Mouse (Mus musculus) neural tube, embryonic 14.5 days (tissue): ENCODE data around the gene Pin4. TPM values are rescaled to one million over a fixed set of nuclear protein-coding genes. Genes with fewer than 3 reads are reported as not detected.

ENCODE experiments used
- ATAC-seq: fragments of 200-750 bp; cut with Nextera tagmentation; 2 replicates; pipeline ENCODE4 v1.8.0; 2017; ENCODE audit warnings: low read depth, mild to moderate bottlenecking, moderate TSS enrichment, moderate library complexity
- H3K27ac ChIP-seq: fragments of 300-500 bp; sonication (generic); 2 replicates; pipeline ENCODE4 v1.5.1; 2014; ENCODE audit warnings: low read depth, mild to moderate bottlenecking, control low read depth, low read length, moderate library complexity, mixed read lengths
- H3K27me3 ChIP-seq: fragments of 300-500 bp; sonication (generic); 2 replicates; pipeline ENCODE4 v1.6.1; 2014; ENCODE audit warnings: low read length; ENCODE audit not compliant: control insufficient read depth, insufficient read depth
- H3K36me3 ChIP-seq: fragments of 300-500 bp; sonication (generic); 2 replicates; pipeline ENCODE4 v1.6.1; 2014; ENCODE audit warnings: low read length, mixed read lengths; ENCODE audit not compliant: control insufficient read depth, insufficient read depth
- H3K4me1 ChIP-seq: fragments of 300-500 bp; sonication (generic); 2 replicates; pipeline ENCODE4 v1.6.1; 2014; ENCODE audit warnings: low read length; ENCODE audit not compliant: control insufficient read depth, insufficient read depth
- H3K4me2 ChIP-seq: fragments of 300-500 bp; sonication (generic); 2 replicates; pipeline ENCODE4 v1.6.1; 2014; ENCODE audit warnings: mild to moderate bottlenecking, low read depth, low read length, control low read depth
- H3K4me3 ChIP-seq: fragments of 300-500 bp; sonication (generic); 2 replicates; pipeline ENCODE4 v1.5.1; 2014; ENCODE audit warnings: low read depth, low read length, control low read depth, mixed read lengths
- H3K9ac ChIP-seq: fragments of 300-500 bp; sonication (generic); replicated peaks from 2 replicates; pipeline ENCODE4 v1.6.1; 2014; ENCODE audit warnings: low read depth, mild to moderate bottlenecking, control low read depth, low read length, mixed read lengths
- H3K9me3 ChIP-seq: fragments of 300-500 bp; sonication (generic); 2 replicates; pipeline ENCODE4 v1.6.1; 2016; ENCODE audit warnings: low read length; ENCODE audit not compliant: control insufficient read depth
- WGBS: fragments of 180-500 bp; shearing (Covaris S2); extraction: QIAGEN DNeasy Blood & Tissue Kit; methylation state at CpG from one replicate; pipeline ENCODE4 v1.1.7; 2014; 5-methylcytosine and 5-hydroxymethylcytosine counted together
- polyA plus RNA-seq: library from polyadenylated mRNA; unstranded; fragments of >200 nt; fragmentation: Nextera tagmentation; extraction: Ambion mirVana; gene quantifications from 2 replicates; pipeline ENCODE4 v1.2.1, GENCODE M21; 2014

Pin4 gene
- 65.6 and 71.6 TPM in 2 replicates for polyA plus RNA-seq

DNA sequence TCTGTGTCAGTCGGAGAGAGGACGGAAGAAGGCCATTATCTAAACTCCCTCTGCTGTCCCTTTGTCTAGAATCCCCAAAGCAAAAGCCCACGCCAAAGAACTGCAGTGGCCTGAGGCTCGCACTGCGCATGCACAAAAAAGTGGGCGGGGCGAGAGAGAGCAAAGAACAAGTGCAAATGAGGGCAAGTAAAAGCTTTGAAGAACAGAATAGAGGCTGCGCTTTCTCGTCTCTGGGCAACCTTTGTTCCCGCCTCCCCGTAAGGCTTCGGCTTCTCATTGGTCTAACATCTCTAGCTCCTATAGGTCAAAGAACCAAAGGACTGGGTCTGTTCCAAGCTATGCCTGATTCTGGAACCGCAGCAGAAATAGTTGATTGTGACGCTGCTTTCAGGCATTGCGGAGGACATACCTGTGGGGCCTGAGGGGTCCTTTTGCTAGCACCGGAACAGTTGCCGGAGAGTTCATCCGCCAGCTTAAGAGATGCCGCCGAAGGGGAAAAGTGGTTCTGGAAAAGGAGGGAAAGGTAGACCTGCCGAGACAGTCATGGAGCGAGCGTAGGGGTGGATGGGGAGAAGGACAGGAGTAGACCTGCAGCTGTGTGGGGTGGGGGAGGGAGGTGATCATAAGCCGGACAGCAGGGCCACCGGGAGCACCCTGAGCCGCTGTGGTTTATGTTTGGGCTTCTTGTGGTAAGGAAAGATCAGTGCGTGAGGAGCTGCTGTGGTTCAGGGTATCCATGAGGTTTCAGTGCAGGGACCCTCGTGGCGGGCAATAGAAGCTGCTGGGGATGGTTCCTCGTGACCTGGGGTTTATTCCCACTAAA, at the start of gene Pin4:
Gene Pin4, plus strand, starts transcription at position 406 of the 823 bp plus-strand sequence.
- WGBS, result 16% methylated on average over 30 of the region's 30 CpGs
- H3K27me3 ChIP-seq, result no peaks in the 10 kb centered on the region
- no peaks in the 10 kb centered on the region for H3K36me3 ChIP-seq
- no peaks in the 10 kb centered on the region for H3K9me3 ChIP-seq
- H3K4me2 ChIP-seq, result peak within 1 kb of the TSS; percentile 55
- ATAC-seq, result peak; percentile 99
- peak within 1 kb of the TSS; percentile 37 for H3K9ac ChIP-seq
- no peaks in the 10 kb centered on the region for H3K4me1 ChIP-seq
- peak within 1 kb of the TSS; percentile 62; the same call in 1 of the 2 replicates for H3K27ac ChIP-seq
- H3K4me3 ChIP-seq, result peak within 1 kb of the TSS; percentile 44

GRCm38 (mm10) chrX:102070591-102071471, 48.4 kb upstream of the Pin4 start, which contains the start of gene Rtl5:
Rtl5 (minus strand) TSS chrX:102071304.
- 22% methylated on average over 56 of the region's 61 CpGs for WGBS
- no peaks in the 10 kb centered on the region for H3K36me3 ChIP-seq
- peak; percentile 93 for ATAC-seq

GRCm38 (mm10) chrX:102071517-102071916, 47.7 kb upstream of the Pin4 start:
- H3K4me3 ChIP-seq, result peak overlapping the region; percentile 36
- ATAC-seq, result peak; percentile 29
- WGBS, result 29% methylated on average over 2 of the region's 2 CpGs
- no peaks in the 10 kb centered on the region for H3K36me3 ChIP-seq
- H3K4me2 ChIP-seq, result peak overlapping the region; percentile 55
- peak overlapping the region; percentile 58 for H3K27ac ChIP-seq
- no peaks in the 10 kb centered on the region for H3K27me3 ChIP-seq
- H3K4me1 ChIP-seq, result no peaks in the 10 kb centered on the region
- peak overlapping the region; percentile 47; the same call in 1 of the 2 replicates for H3K9ac ChIP-seq
- no peaks in the 10 kb centered on the region for H3K9me3 ChIP-seq

More at GRCm38 (mm10) chrX:102070591-102071471, 48.4 kb upstream of the Pin4 start, which contains the start of gene Rtl5:
- Histone ChIP-seq H3K4me1 (no peaks in the 10 kb centered on the region), H3K4me2 (peak within 1 kb of the TSS; percentile 55), H3K9me3 (no peaks in the 10 kb centered on the region), H3K9ac (peak within 1 kb of the TSS; percentile 47), H3K27ac (peak within 1 kb of the TSS; percentile 58), H3K27me3 (no peaks in the 10 kb centered on the region), H3K4me3 (peak within 1 kb of the TSS; percentile 36)

DNA sequence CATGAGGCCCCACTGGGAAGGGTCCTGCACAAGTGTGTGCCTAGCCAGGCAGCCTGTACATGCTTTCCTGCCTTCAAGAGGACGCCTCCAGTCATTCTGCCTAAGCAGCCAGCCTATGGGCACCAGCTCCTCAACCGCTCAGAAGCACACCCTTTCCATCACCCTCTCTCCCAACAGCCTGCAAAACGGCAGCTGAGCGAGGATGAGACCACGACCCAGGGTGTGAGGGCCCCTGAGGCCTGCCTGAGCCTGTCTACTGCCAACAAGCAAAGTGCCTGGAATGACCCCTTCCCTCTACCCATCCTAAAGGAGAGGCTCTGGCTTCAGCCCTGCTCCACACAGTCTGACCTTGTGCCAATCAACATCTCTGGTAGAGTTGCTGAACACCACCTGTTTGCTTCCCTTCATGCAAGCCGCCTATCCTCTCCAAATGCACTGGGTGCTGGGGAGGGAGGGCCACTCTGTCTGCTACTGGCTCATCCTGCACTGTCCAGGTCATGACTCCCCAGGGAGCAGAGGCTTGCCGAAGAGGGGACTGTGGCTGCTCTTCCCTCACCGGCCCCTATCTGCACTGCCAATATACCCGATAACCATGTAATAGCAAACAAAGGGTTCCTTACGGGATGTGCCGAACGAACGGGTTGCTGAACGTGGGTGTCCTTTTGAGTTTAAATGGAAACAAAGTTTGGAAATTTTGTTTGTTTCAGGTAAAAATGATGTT, 45.5 kb upstream of the Pin4 start:
- Histone ChIP-seq H3K9me3 (no peaks in the 10 kb centered on the region), H3K9ac (no peak overlapping the region), H3K36me3 (no peaks in the 10 kb centered on the region), H3K27ac (no peak overlapping the region), H3K4me1 (no peaks in the 10 kb centered on the region), H3K4me3 (no peak overlapping the region), H3K27me3 (no peaks in the 10 kb centered on the region), H3K4me2 (no peak overlapping the region)
- no peak for ATAC-seq
- 52% methylated on average over 14 of the region's 14 CpGs for WGBS

DNA sequence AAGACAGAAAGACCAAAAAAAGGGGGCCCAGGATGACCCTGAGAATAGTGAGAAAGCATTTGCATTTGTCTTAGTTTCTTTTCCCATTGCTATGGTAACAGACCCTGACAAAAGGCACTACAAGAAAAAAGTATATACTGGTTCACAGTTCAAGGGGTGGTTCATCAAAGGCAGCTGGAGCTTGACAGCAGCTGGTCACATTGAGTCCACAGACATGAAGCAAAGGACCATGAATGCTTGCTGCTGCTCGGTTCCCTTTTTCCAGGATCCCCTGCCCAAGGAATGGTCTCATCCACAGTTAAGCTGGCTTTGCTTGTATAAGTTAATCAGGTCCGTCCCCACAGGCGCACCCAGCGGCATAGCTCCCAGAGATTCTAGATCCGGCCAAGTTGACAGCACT, 44.8 kb upstream of the Pin4 start:
- Histone ChIP-seq H3K27me3 (no peaks in the 10 kb centered on the region), H3K9me3 (no peaks in the 10 kb centered on the region), H3K9ac (no peak overlapping the region), H3K4me2 (no peak overlapping the region), H3K27ac (no peak overlapping the region), H3K36me3 (no peaks in the 10 kb centered on the region), H3K4me1 (no peaks in the 10 kb centered on the region), H3K4me3 (no peak overlapping the region)
- ATAC-seq, result no peak
- 44% methylated on average over 5 of the region's 5 CpGs for WGBS

GRCm38 (mm10) chrX:102075158-102075557, 44.1 kb upstream of the Pin4 start:
- Histone ChIP-seq H3K36me3 (no peaks in the 10 kb centered on the region), H3K4me2 (no peak overlapping the region), H3K4me3 (no peak overlapping the region), H3K27ac (no peak overlapping the region), H3K27me3 (no peaks in the 10 kb centered on the region), H3K4me1 (no peaks in the 10 kb centered on the region), H3K9ac (no peak overlapping the region), H3K9me3 (no peaks in the 10 kb centered on the region)
- 81% methylated on average over 4 of the region's 4 CpGs for WGBS
- no peak for ATAC-seq

- no peak overlapping the region for H3K4me2 ChIP-seq
- no peak for ATAC-seq
- H3K36me3 ChIP-seq, result no peaks in the 10 kb centered on the region
- H3K9ac ChIP-seq, result no peak overlapping the region
- whole genome bisulfite sequencing, result 85% methylated on average over 7 of the region's 7 CpGs
- no peaks in the 10 kb centered on the region for H3K27me3 ChIP-seq
- 0 out of 2 replicates have a peak, but pooled peaks cover under 1% of the 10 kb centered on the region for H3K4me1 ChIP-seq
- H3K4me3 ChIP-seq, result no peak overlapping the region
- no peaks in the 10 kb centered on the region for H3K9me3 ChIP-seq
- no peak overlapping the region for H3K27ac ChIP-seq
These were observed 42.1 kb upstream of the Pin4 start for GRCm38 (mm10) chrX:102076886-102077765.

GRCm38 (mm10) chrX:102081076-102081475, 38.2 kb upstream of the Pin4 start:
- Histone ChIP-seq H3K4me1 (0 out of 2 replicates have a peak, but pooled peaks cover 6% of the 10 kb centered on the region), H3K36me3 (no peaks in the 10 kb centered on the region), H3K4me2 (no peak overlapping the region), H3K4me3 (no peak overlapping the region), H3K27me3 (no peaks in the 10 kb centered on the region), H3K27ac (peak overlapping the region; percentile 70; the same call in 1 of the 2 replicates), H3K9ac (no peak overlapping the region), H3K9me3 (no peaks in the 10 kb centered on the region)
- ATAC-seq, result peak; percentile 21; the same call in 1 of the 2 replicates
- WGBS, result 35% methylated on average over 10 of the region's 10 CpGs
